Mouse (Mus musculus) lung, postnatal 10 days (tissue): ENCODE results near the gene Itm2b.

Source experiments
- DNase-seq: peaks from one replicate; pipeline ENCODE4 v3.0.0; 2021

The Itm2b gene

GRCm38 (mm10) chr14:73313864-73314263, 71.2 kb downstream of the Itm2b start:
- DNase-seq: no peak

GRCm38 (mm10) chr14:73313396-73313795, 71.7 kb downstream of the Itm2b start:
- no peak for DNase-seq

GRCm38 (mm10) chr14:73312909-73313308, 72.2 kb downstream of the Itm2b start:
- DNase-seq: no peak
